ENCODE assay signal across 20 mouse cellular contexts in the genomic region with DNA sequence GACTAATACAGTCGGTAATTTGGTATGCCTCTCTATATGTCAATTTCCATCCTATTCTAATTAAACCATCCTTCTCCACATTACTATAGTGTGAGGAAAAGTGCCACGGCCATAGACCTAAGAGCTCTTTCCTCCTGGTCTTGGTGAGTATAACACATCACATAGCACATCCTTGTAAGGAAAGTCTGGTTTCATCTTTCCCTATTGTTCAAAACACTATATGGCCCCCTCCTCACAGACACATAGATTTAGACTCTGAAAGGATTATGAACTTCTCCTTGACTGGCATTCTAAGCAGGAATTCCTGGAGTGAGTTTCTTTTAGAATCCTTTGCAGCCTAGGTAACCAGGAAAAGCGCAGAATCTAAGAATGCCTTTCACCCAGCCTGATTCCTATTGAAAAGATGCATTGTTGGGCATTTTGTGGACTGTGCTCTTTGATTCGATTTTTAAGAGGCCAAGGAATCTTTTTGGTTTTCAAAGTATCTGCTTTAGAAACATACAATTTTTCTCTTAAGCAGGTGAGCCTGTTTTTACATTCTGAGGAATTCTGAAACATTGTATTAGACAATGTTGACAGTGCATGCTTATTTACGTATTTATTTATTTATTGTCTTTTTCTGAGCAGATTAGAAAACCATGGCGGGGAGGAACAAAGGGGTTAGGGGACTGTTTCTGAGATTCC.
DNase-seq lines count a peak whose midpoint lies in the region; ATAC-seq and TF ChIP-seq lines count a peak whose summit lies in the region.
"Had no signal": no experiment of that assay in that cellular context is flagged by ENCODE, and none has a peak within 500 bp of the region (broad histone marks: within the 10 kb centered on the region; RNA-seq: fewer than 3 reads in every experiment).

No protein-coding gene starts in this region.

- intact Hi-C loops in heart, postnatal 14 days (cut with DNase I), result no loop called here
- intact Hi-C loops in left cerebral cortex, adult 2 months (cut with DNase I), result no loop called here

- no peaks in the 10 kb centered on the region for H3K27me3 ChIP-seq in hindbrain, embryonic 11.5 days (ENCODE audit: control insufficient read depth, insufficient read depth, low read length)
- H3K27me3 ChIP-seq in midbrain, embryonic 12.5 days, result no peaks in the 10 kb centered on the region
- H3K27me3 ChIP-seq in thymus, adult 2 months (ENCODE audit: control insufficient read depth, insufficient read depth, low read length), result no peaks in the 10 kb centered on the region

- no peaks in the 10 kb centered on the region for H3K36me3 ChIP-seq in hindbrain, embryonic 11.5 days (ENCODE audit: control insufficient read depth, insufficient read depth, low read length)
- no peaks in the 10 kb centered on the region for H3K36me3 ChIP-seq in midbrain, embryonic 12.5 days
- H3K36me3 ChIP-seq in thymus, adult 2 months (ENCODE audit: control insufficient read depth, insufficient read depth, low read length), result no peaks in the 10 kb centered on the region
- H3K36me3 ChIP-seq: G1E; limb, embryonic 10.5 days had no signal

- TF ChIP-seq CTCF in thymus, adult 2 months (IDR thresholded peaks at IDR 0.05; ENCODE audit: borderline replicate concordance, control insufficient read depth, extremely low read depth, insufficient read depth, low read length, poor library complexity), result no peak
- no peak for TF ChIP-seq CTCF in left cerebral cortex, adult 2 months (IDR thresholded peaks at IDR 0.05)

- no peak overlapping the region for H3K9ac ChIP-seq in hindbrain, embryonic 11.5 days (ENCODE audit: low read depth, low read length)
- H3K9ac ChIP-seq in midbrain, embryonic 12.5 days (replicated peaks), result no peak overlapping the region
- H3K9ac ChIP-seq: liver, postnatal 0 days had no signal

- TF ChIP-seq POLR2A in thymus, adult 2 months (IDR thresholded peaks at IDR 0.05; ENCODE audit: control insufficient read depth, extremely low read depth, insufficient read depth, low read length, poor library complexity), result no peak

- peak; percentile 13 for DNase-seq in heart, adult 11 months
- no peak for DNase-seq in heart, postnatal 14 days
- peak; percentile 65 for DNase-seq in embryo, embryonic 10.5 days (ENCODE audit: low spot score)
- peak; percentile 40 for DNase-seq in hindbrain, embryonic 11.5 days (ENCODE audit: low spot score)
- DNase-seq in thymus, adult 2 months, result no peak
- DNase-seq in left cerebral cortex, adult 2 months (ENCODE audit: extremely low spot score in 1 of 2, low spot score in 2 of 2), result no peak
- no peak for DNase-seq in heart, adult 18-20 months
- DNase-seq: adrenal gland, postnatal 14 days; cerebellum, adult 11-12 months; gastrocnemius, postnatal 25 days; kidney, adult 2 months; kidney, postnatal 14 days; liver, postnatal 0 days; lung, postnatal 10 days; retina, postnatal 1 day; right cerebral cortex, postnatal 4 days had no signal

- peak overlapping the region; percentile 83; the same call in 1 of the 2 replicates for H3K27ac ChIP-seq in hindbrain, embryonic 11.5 days (ENCODE audit: low read depth, low read length)
- peak overlapping the region; percentile 74 for H3K27ac ChIP-seq in midbrain, embryonic 12.5 days (replicated peaks)
- H3K27ac ChIP-seq in thymus, adult 2 months (ENCODE audit: control insufficient read depth, insufficient read depth, low read length), result no peak overlapping the region
- no peak overlapping the region for H3K27ac ChIP-seq in left cerebral cortex, adult 2 months
- H3K27ac ChIP-seq: heart, embryonic 10.5 days; limb, embryonic 10.5 days had no signal

- no peaks in the 10 kb centered on the region for H3K9me3 ChIP-seq in hindbrain, embryonic 11.5 days (ENCODE audit: control insufficient read depth, low read length)
- no peaks in the 10 kb centered on the region for H3K9me3 ChIP-seq in midbrain, embryonic 12.5 days
- H3K9me3 ChIP-seq: G1E; heart, embryonic 10.5 days; limb, embryonic 10.5 days had no signal

- H3K4me3 ChIP-seq in hindbrain, embryonic 11.5 days (ENCODE audit: low read depth, low read length), result no peak overlapping the region
- no peak overlapping the region for H3K4me3 ChIP-seq in midbrain, embryonic 12.5 days
- no peak overlapping the region for H3K4me3 ChIP-seq in thymus, adult 2 months (ENCODE audit: control insufficient read depth, insufficient read depth, low read length)
- no peak overlapping the region for H3K4me3 ChIP-seq in left cerebral cortex, adult 2 months
- H3K4me3 ChIP-seq: heart, embryonic 10.5 days; limb, embryonic 10.5 days had no signal

- 0 out of 2 replicates have a peak, but pooled peaks have one; percentile 18 for ATAC-seq in hindbrain, embryonic 11.5 days (ENCODE audit: low FRiP score)
- ATAC-seq in midbrain, embryonic 12.5 days (ENCODE audit: low FRiP score, low read depth), result peak; percentile 35
- ATAC-seq: liver, postnatal 0 days had no signal

- WGBS in hindbrain, embryonic 11.5 days, result 41% methylated on average over 6 of the region's 6 CpGs
- 17% methylated on average over 6 of the region's 6 CpGs for WGBS in midbrain, embryonic 12.5 days
- WGBS in thymus, adult 2 months, result 97% methylated on average over 6 of the region's 6 CpGs

- no peak overlapping the region for H3K4me2 ChIP-seq in hindbrain, embryonic 11.5 days (replicated peaks; ENCODE audit: low read depth, low read length)
- H3K4me2 ChIP-seq in midbrain, embryonic 12.5 days (replicated peaks), result peak overlapping the region; percentile 22

- H3K4me1 ChIP-seq in hindbrain, embryonic 11.5 days (replicated peaks; ENCODE audit: control insufficient read depth, insufficient read depth, low read length), result peaks cover 24% of the 10 kb centered on the region
- H3K4me1 ChIP-seq in midbrain, embryonic 12.5 days, result peaks cover 63% of the 10 kb centered on the region
- peaks cover 5% of the 10 kb centered on the region for H3K4me1 ChIP-seq in thymus, adult 2 months (replicated peaks; ENCODE audit: control insufficient read depth, insufficient read depth, low read length)

Comparison
In these comparisons a context has a peak if more than half of its experiments do, and no peak if none do; other contexts are left out.
1. DNase-seq: peak in heart, adult 11 months (single experiment), embryo, embryonic 10.5 days (single experiment) and hindbrain, embryonic 11.5 days (single experiment); none in heart, postnatal 14 days (0 of 2), thymus, adult 2 months (single experiment), left cerebral cortex, adult 2 months (0 of 2) and heart, adult 18-20 months (0 of 2).
2. H3K27ac ChIP-seq: peak in hindbrain, embryonic 11.5 days (single experiment) and midbrain, embryonic 12.5 days (single experiment); none in thymus, adult 2 months (single experiment) and left cerebral cortex, adult 2 months (single experiment).